Mouse (Mus musculus): Measurements from ENCODE around the gene Atp8b4.

The Atp8b4 gene

DNA sequence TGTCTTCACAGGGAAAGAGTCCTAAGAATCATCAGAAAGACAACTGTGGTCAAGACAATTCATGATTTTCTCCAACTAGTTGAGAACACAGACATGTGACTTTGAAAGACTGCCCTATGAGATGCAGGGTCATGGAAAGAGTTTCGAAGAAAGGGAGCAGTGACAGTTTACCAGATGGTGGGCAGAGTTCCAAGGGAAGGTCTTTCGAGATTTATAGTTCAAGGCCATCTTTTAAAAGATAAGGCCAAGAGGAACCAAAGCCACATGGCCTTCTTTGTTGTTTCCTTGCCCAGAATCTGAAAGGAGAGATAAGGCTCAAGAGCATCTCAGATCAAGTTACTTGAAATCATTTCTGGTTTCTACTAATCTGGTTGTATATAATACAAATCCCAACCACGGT, 225.0 kb downstream of the Atp8b4 start:
- DNase-seq, result no peak

DNA sequence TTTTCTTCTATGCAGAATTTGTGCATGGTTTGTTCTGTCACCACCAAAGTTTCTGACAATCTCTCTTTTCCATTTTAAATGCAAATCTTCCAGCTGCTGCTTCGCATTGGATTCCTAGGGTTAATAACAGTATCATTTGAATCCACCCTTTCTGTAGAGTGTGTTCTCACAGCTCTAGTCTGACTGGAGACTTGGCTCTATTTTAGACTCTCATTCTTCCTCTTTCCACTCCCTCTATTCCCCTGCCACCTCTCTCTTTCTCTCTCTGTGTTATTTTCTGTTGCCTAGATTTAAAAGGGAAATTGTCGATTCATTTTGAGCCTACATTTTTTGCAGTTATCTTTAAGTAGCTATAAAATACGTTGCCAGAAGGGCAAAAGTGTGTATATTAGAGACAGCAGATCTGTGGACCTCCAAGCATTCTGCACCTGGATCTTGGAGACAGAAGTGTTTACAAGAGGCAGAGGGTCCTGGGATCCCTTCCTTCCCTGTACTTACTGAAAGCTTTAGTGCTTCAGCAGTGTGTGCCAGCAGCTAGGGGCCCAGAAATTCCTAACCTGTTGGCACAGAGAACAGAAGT, 225.6 kb downstream of the Atp8b4 start:
- no peak for DNase-seq

DNA sequence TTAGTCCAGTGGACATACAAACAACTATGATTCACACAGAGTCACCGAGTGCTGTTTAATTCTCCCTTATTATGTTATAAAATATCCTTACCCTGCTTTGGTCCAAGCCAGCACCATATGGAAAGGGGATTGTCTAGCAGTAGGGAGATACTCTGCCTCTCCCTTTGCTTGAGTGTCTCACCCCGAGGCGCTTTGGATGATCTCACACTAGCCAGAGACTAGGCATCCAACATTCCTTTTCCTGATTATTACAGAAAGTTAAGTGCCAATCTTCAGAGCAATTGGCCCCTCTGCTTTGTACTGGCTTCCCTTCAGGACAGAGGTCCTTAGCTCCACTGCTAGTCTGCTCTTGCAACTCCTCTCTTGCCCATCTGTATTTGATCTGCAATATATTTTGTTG, 226.2 kb downstream of the Atp8b4 start:
- no peak for DNase-seq

All from kidney, adult 11 months (tissue).